Mouse (Mus musculus) gastrocnemius, adult 2 months (tissue): ENCODE results near the gene Clint1. TPM values are rescaled to one million over a fixed set of nuclear protein-coding genes. Genes with fewer than 3 reads are reported as not detected.
A peak's percentile ranks its signal among the peaks of the same experiment; 100 is the strongest.

Experiments
- DNase-seq: peaks from one replicate; pipeline ENCODE4 v3.0.0; 2022
- H3K27ac ChIP-seq: fragments of 200-600 bp; 2 replicates; pipeline ENCODE4 v1.8.1; 2022; ENCODE audit warnings: mild to moderate bottlenecking
- H3K4me3 ChIP-seq: fragments of 200-600 bp; 2 replicates; pipeline ENCODE4 v1.8.1; 2022; ENCODE audit warnings: mild to moderate bottlenecking, moderate library complexity
- CTCF ChIP-seq: fragments of 200-600 bp; IDR thresholded peaks from 2 replicates; pipeline ENCODE4 v1.8.1; 2022; ENCODE audit warnings: antibody characterized with exemption, mild to moderate bottlenecking, moderate library complexity
- intact Hi-C: fragments of 180-260 bp; cut with DNase I; formaldehyde crosslinking; loops from one replicate; pipeline ENCODE4 v1.15.1; 2025
- total RNA-seq, 2 experiments: library from RNA; stranded (reverse); gene quantifications; 2 replicates each; pipeline ENCODE4 v1.2.3; 2021

Gene Clint1
- total RNA-seq, 2 experiments from 2014 or later = 40.2 to 44.9 TPM

GRCm38 (mm10) chr11:45820930-45821329 is 30.9 kb upstream of the Clint1 start:
- DNase-seq = no peak
- intact Hi-C loops = no loop called here
- no peak overlapping the region for H3K4me3 ChIP-seq
- no peak for TF ChIP-seq CTCF
- H3K27ac ChIP-seq = no peak overlapping the region

GRCm38 (mm10) chr11:45830112-45830511 is 21.7 kb upstream of the Clint1 start:
- no peak overlapping the region for H3K4me3 ChIP-seq
- H3K27ac ChIP-seq = no peak overlapping the region
- no peak for DNase-seq
- intact Hi-C loops = no loop called here
- TF ChIP-seq CTCF = no peak

GRCm38 (mm10) chr11:45830743-45831310 is 21.0 kb upstream of the Clint1 start:
- peak overlapping the region; percentile 77 for H3K27ac ChIP-seq

GRCm38 (mm10) chr11:45831476-45832143 is 20.2 kb upstream of the Clint1 start:
- DNase-seq = peak; percentile 62
- TF ChIP-seq CTCF = no peak
- intact Hi-C loops = no loop called here
- Histone ChIP-seq H3K4me3 (peak overlapping the region; percentile 38), H3K27ac (peak overlapping the region; percentile 77)

More at GRCm38 (mm10) chr11:45830743-45831310, 21.0 kb upstream of the Clint1 start:
- peak overlapping the region; percentile 38 for H3K4me3 ChIP-seq
- intact Hi-C loops = no loop called here
- no peak for TF ChIP-seq CTCF
- peak; percentile 27 for DNase-seq

GRCm38 (mm10) chr11:45835625-45836255 is 16.1 kb upstream of the Clint1 start:
- intact Hi-C loops = no loop called here
- Histone ChIP-seq H3K27ac (no peak overlapping the region), H3K4me3 (no peak overlapping the region)
- no peak for TF ChIP-seq CTCF
- no peak for DNase-seq

- intact Hi-C loops = no loop called here
- TF ChIP-seq CTCF = no peak
- Histone ChIP-seq H3K27ac (no peak overlapping the region), H3K4me3 (no peak overlapping the region)
- no peak for DNase-seq
These were observed 14.5 kb upstream of the Clint1 start for GRCm38 (mm10) chr11:45837257-45837817.

- no peak for DNase-seq
- TF ChIP-seq CTCF = no peak
- Histone ChIP-seq H3K4me3 (no peak overlapping the region), H3K27ac (no peak overlapping the region)
- intact Hi-C loops = no loop called here
These were observed 13.4 kb upstream of the Clint1 start for GRCm38 (mm10) chr11:45838450-45838849.

- no peak for DNase-seq
- no peak overlapping the region for H3K4me3 ChIP-seq
- intact Hi-C loops = no loop called here
- H3K27ac ChIP-seq = no peak overlapping the region
- TF ChIP-seq CTCF = no peak
These were observed 11.5 kb upstream of the Clint1 start for GRCm38 (mm10) chr11:45840332-45840731.

- Histone ChIP-seq H3K4me3 (no peak overlapping the region), H3K27ac (no peak overlapping the region)
- intact Hi-C loops = no loop called here
- TF ChIP-seq CTCF = no peak
- DNase-seq = no peak
These were observed 5.8 kb upstream of the Clint1 start for GRCm38 (mm10) chr11:45846008-45846407.

GRCm38 (mm10) chr11:45847548-45847947 is 4.3 kb upstream of the Clint1 start:
- peak; percentile 32 for DNase-seq
- intact Hi-C loops = no loop called here
- H3K27ac ChIP-seq = no peak overlapping the region
- H3K4me3 ChIP-seq = no peak overlapping the region
- no peak for TF ChIP-seq CTCF

GRCm38 (mm10) chr11:45848253-45848652 is 3.6 kb upstream of the Clint1 start:
- no peak overlapping the region for H3K27ac ChIP-seq
- no peak for TF ChIP-seq CTCF
- intact Hi-C loops = no loop called here
- H3K4me3 ChIP-seq = no peak overlapping the region
- no peak for DNase-seq

- intact Hi-C loops = no loop called here
- H3K4me3 ChIP-seq = no peak overlapping the region
- H3K27ac ChIP-seq = no peak overlapping the region
- TF ChIP-seq CTCF = no peak
- no peak for DNase-seq
These were observed 2.6 kb upstream of the Clint1 start for GRCm38 (mm10) chr11:45849203-45849602.

- H3K4me3 ChIP-seq = no peak overlapping the region
- DNase-seq = no peak
- no peak overlapping the region for H3K27ac ChIP-seq
- intact Hi-C loops = no loop called here
- no peak for TF ChIP-seq CTCF
These were observed 2.0 kb upstream of the Clint1 start for GRCm38 (mm10) chr11:45849859-45850258.
